9 mouse cellular contexts compared by ENCODE assay signal in genomic region chr16:4788176-4788575, GRCm38 (mm10). TPM values are rescaled to one million over a fixed set of nuclear protein-coding genes. Genes with fewer than 3 reads are reported as not detected.
DNase-seq lines count a peak whose midpoint lies in the region; ATAC-seq and TF ChIP-seq lines count a peak whose summit lies in the region.
"Had no signal": no experiment of that assay in that cellular context is flagged by ENCODE, and none has a peak within 500 bp of the region (broad histone marks: within the 10 kb centered on the region; RNA-seq: fewer than 3 reads in every experiment).

No protein-coding gene starts in this region.

- H3K4me3 ChIP-seq in heart, postnatal 0 days (ENCODE audit: low read depth, low read length), result peak overlapping the region; percentile 82
- peak overlapping the region; percentile 86 for H3K4me3 ChIP-seq in embryonic facial prominence, embryonic 10.5 days
- no peak overlapping the region for H3K4me3 ChIP-seq in hindbrain, embryonic 12.5 days
- H3K4me3 ChIP-seq in midbrain, embryonic 13.5 days (replicated peaks), result peak overlapping the region; percentile 60

- DNase-seq in heart, postnatal 0 days (ENCODE audit: low spot score), result no peak
- DNase-seq in heart, postnatal 36 days, result no peak
- DNase-seq in embryonic facial prominence, embryonic 10.5 days (ENCODE audit: low spot score), result no peak
- DNase-seq in B cell, adult 2 months, result no peak
- DNase-seq in thymus, postnatal 0 days (ENCODE audit: low spot score), result no peak
- DNase-seq in spleen, adult 12 weeks (ENCODE audit: low spot score), result no peak
- DNase-seq: adrenal gland, postnatal 14 days had no signal

- TF ChIP-seq EP300 in heart, postnatal 0 days (IDR thresholded peaks at IDR 0.05; ENCODE audit: low read depth), result no peak

- H3K27ac ChIP-seq in heart, postnatal 0 days (ENCODE audit: low read depth), result no peak overlapping the region
- H3K27ac ChIP-seq in embryonic facial prominence, embryonic 10.5 days (replicated peaks), result no peak overlapping the region
- no peak overlapping the region for H3K27ac ChIP-seq in hindbrain, embryonic 12.5 days
- H3K27ac ChIP-seq in midbrain, embryonic 13.5 days, result no peak overlapping the region

- intact Hi-C loops in heart, postnatal 36 days (cut with DNase I), result loop anchor here (5.0 kb wide), 2 partner anchors 76 to 231 kb away; partner anchors contain the start of gene Tfap4

- no peak for TF ChIP-seq CTCF in heart, postnatal 0 days (IDR thresholded peaks at IDR 0.05; ENCODE audit: low read depth)

- H3K27me3 ChIP-seq in heart, postnatal 0 days (ENCODE audit: control insufficient read depth, insufficient read depth, low read length), result no peaks in the 10 kb centered on the region
- no peaks in the 10 kb centered on the region for H3K27me3 ChIP-seq in embryonic facial prominence, embryonic 10.5 days (replicated peaks; ENCODE audit: low read depth, poor library complexity, severe bottlenecking)
- H3K27me3 ChIP-seq in hindbrain, embryonic 12.5 days, result no peaks in the 10 kb centered on the region
- no peaks in the 10 kb centered on the region for H3K27me3 ChIP-seq in midbrain, embryonic 13.5 days

- peak overlapping the region; percentile 80 for H3K4me2 ChIP-seq in heart, postnatal 0 days (ENCODE audit: low read depth, low read length)
- H3K4me2 ChIP-seq in hindbrain, embryonic 12.5 days (replicated peaks), result peak overlapping the region; percentile 57
- H3K4me2 ChIP-seq in midbrain, embryonic 13.5 days (replicated peaks), result peak overlapping the region; percentile 91

- H3K4me1 ChIP-seq in heart, postnatal 0 days (ENCODE audit: control insufficient read depth, insufficient read depth), result peaks cover 56% of the 10 kb centered on the region
- H3K4me1 ChIP-seq in embryonic facial prominence, embryonic 10.5 days, result peaks cover 29% of the 10 kb centered on the region
- peaks cover 35% of the 10 kb centered on the region for H3K4me1 ChIP-seq in hindbrain, embryonic 12.5 days
- H3K4me1 ChIP-seq in midbrain, embryonic 13.5 days (replicated peaks), result peaks cover 45% of the 10 kb centered on the region

- H3K36me3 ChIP-seq in heart, postnatal 0 days (replicated peaks; ENCODE audit: control insufficient read depth, insufficient read depth, low read length), result peaks cover 4% of the 10 kb centered on the region; the same call in 1 of the 2 replicates
- peaks cover 22% of the 10 kb centered on the region for H3K36me3 ChIP-seq in embryonic facial prominence, embryonic 10.5 days (replicated peaks)
- H3K36me3 ChIP-seq in hindbrain, embryonic 12.5 days, result no peaks in the 10 kb centered on the region
- H3K36me3 ChIP-seq in midbrain, embryonic 13.5 days, result peaks cover 13% of the 10 kb centered on the region; the same call in 1 of the 2 replicates

- ATAC-seq in heart, postnatal 0 days (ENCODE audit: insufficient read depth, low read depth), result no peak
- ATAC-seq in hindbrain, embryonic 12.5 days (ENCODE audit: low FRiP score), result no peak
- no peak for ATAC-seq in midbrain, embryonic 13.5 days

- H3K9me3 ChIP-seq in heart, postnatal 0 days (replicated peaks; ENCODE audit: control insufficient read depth, low read length), result no peaks in the 10 kb centered on the region
- no peaks in the 10 kb centered on the region for H3K9me3 ChIP-seq in embryonic facial prominence, embryonic 10.5 days
- no peaks in the 10 kb centered on the region for H3K9me3 ChIP-seq in hindbrain, embryonic 12.5 days (replicated peaks)
- H3K9me3 ChIP-seq in midbrain, embryonic 13.5 days, result no peaks in the 10 kb centered on the region

- peak overlapping the region; percentile 32 for H3K9ac ChIP-seq in heart, postnatal 0 days (replicated peaks; ENCODE audit: low read depth, low read length)
- H3K9ac ChIP-seq in hindbrain, embryonic 12.5 days, result no peak overlapping the region
- no peak overlapping the region for H3K9ac ChIP-seq in midbrain, embryonic 13.5 days (replicated peaks)

RNA-seq across cellular contexts. Expression of gene Cdip1, which starts 1.9 kb away (rescaled TPM):
- total RNA-seq in heart, postnatal 0 days (2014; rRNA removed; ENCODE audit: low replicate concordance), result 149 and 160 TPM in 2 replicates
- 121 and 123 TPM in 2 replicates for polyA plus RNA-seq in heart, postnatal 0 days (2015; fragmentation: Nextera tagmentation; extraction: Ambion mirVana)
- total RNA-seq in heart, postnatal 36 days (2021), result 10 to 100 TPM; 59.0 to 66.1 TPM
- polyA plus RNA-seq in embryonic facial prominence, embryonic 10.5 days (2016; fragmentation: Nextera tagmentation; extraction: Ambion mirVana), result 112 and 116 TPM in 2 replicates
- polyA plus RNA-seq in hindbrain, embryonic 12.5 days (2016; fragmentation: Nextera tagmentation; extraction: Ambion mirVana), result 95.6 and 99.1 TPM in 2 replicates
- 108 and 109 TPM in 2 replicates for polyA plus RNA-seq in midbrain, embryonic 13.5 days (2015; fragmentation: Nextera tagmentation; extraction: Ambion mirVana)
- polyA plus RNA-seq in thymus, postnatal 0 days (2015; fragmentation: Nextera tagmentation; extraction: Ambion mirVana), result 51.2 and 57.0 TPM in 2 replicates

RNA-seq across cellular contexts. Expression of gene 4930562C15Rik, which starts 47.0 kb away (rescaled TPM):
- not detected in 2 replicates for total RNA-seq in heart, postnatal 0 days (2014; rRNA removed; ENCODE audit: low replicate concordance)
- polyA plus RNA-seq in heart, postnatal 0 days (2015; fragmentation: Nextera tagmentation; extraction: Ambion mirVana), result 0.08 and 0.12 TPM in 2 replicates
- not detected for total RNA-seq in heart, postnatal 36 days (2021)
- polyA plus RNA-seq in embryonic facial prominence, embryonic 10.5 days (2016; fragmentation: Nextera tagmentation; extraction: Ambion mirVana), result 0.25 and 0.66 TPM in 2 replicates
- polyA plus RNA-seq in hindbrain, embryonic 12.5 days (2016; fragmentation: Nextera tagmentation; extraction: Ambion mirVana), result 0.53 and 0.63 TPM in 2 replicates
- polyA plus RNA-seq in midbrain, embryonic 13.5 days (2015; fragmentation: Nextera tagmentation; extraction: Ambion mirVana), result 0.40 and 0.50 TPM in 2 replicates
- polyA plus RNA-seq in thymus, postnatal 0 days (2015; fragmentation: Nextera tagmentation; extraction: Ambion mirVana), result 0.31 TPM in 1 of 2 replicates, not detected in the other
- total RNA-seq: adrenal gland, postnatal 14 days had no signal
